Mouse (Mus musculus) liver, postnatal 0 days (tissue): ENCODE measurements around the gene Tax1bp1. TPM values are rescaled to one million over a fixed set of nuclear protein-coding genes. Genes with fewer than 3 reads are reported as not detected.

Experiments used
- ATAC-seq: fragments of 200-750 bp; cut with Nextera tagmentation; 2 replicates; pipeline ENCODE4 v1.8.0; 2017; ENCODE audit warnings: mild to moderate bottlenecking, moderate library complexity
- DNase-seq: peaks from one replicate; pipeline ENCODE4 v3.0.0-alpha.2; 2016
- H3K27ac ChIP-seq: fragments of 300-500 bp; sonication (generic); 2 replicates; pipeline ENCODE4 v1.5.1; 2014; ENCODE audit warnings: antibody characterized with exemption, moderate library complexity, mild to moderate bottlenecking, low read depth
- H3K27me3 ChIP-seq: fragments of 300-500 bp; sonication (generic); 2 replicates; pipeline ENCODE4 v1.6.1; 2014; ENCODE audit warnings: low read length, control low read depth, mixed read lengths; ENCODE audit not compliant: insufficient read depth
- H3K36me3 ChIP-seq: fragments of 300-500 bp; sonication (generic); replicated peaks from 2 replicates; pipeline ENCODE4 v1.6.1; 2014; ENCODE audit warnings: mild to moderate bottlenecking, control low read depth, low read length, moderate library complexity, mixed read lengths; ENCODE audit not compliant: insufficient read depth
- H3K4me1 ChIP-seq: fragments of 300-500 bp; sonication (generic); 2 replicates; pipeline ENCODE4 v1.6.1; 2014; ENCODE audit warnings: antibody characterized with exemption, mild to moderate bottlenecking, control low read depth; ENCODE audit not compliant: insufficient read depth
- H3K4me2 ChIP-seq: fragments of 300-500 bp; sonication (generic); 2 replicates; pipeline ENCODE4 v1.6.1; 2014; ENCODE audit warnings: low read depth, mild to moderate bottlenecking, low read length, moderate library complexity, mixed read lengths
- H3K4me3 ChIP-seq: fragments of 300-500 bp; sonication (generic); 2 replicates; pipeline ENCODE4 v1.5.1; 2014; ENCODE audit warnings: low read depth, low read length
- H3K9ac ChIP-seq: fragments of 300-500 bp; sonication (generic); replicated peaks from 2 replicates; pipeline ENCODE4 v1.6.1; 2014; ENCODE audit warnings: mild to moderate bottlenecking, moderate library complexity
- H3K9me3 ChIP-seq: fragments of 300-500 bp; sonication (generic); 2 replicates; pipeline ENCODE4 v1.6.1; 2016; ENCODE audit warnings: mild to moderate bottlenecking, control low read depth, low read length, mixed read lengths
- CTCF ChIP-seq: sonication (generic); IDR thresholded peaks from 2 replicates; pipeline ENCODE4 v1.5.1; 2016; ENCODE audit warnings: antibody characterized with exemption, low read depth
- EP300 ChIP-seq: IDR thresholded peaks from 2 replicates; pipeline ENCODE4 v1.6.1; 2016; ENCODE audit warnings: antibody characterized with exemption, low read depth, mild to moderate bottlenecking
- WGBS: fragments of 180-500 bp; shearing (Covaris S2); extraction: QIAGEN DNeasy Blood & Tissue Kit; methylation state at CpG from one replicate; pipeline ENCODE4 v1.1.7; 2014; ENCODE audit not compliant: insufficient replicate concordance; 5-methylcytosine and 5-hydroxymethylcytosine counted together
- polyA plus RNA-seq: library from polyadenylated mRNA; unstranded; fragments of >200 nt; fragmentation: Nextera tagmentation; extraction: Ambion mirVana; gene quantifications from 2 replicates; pipeline ENCODE4 v1.2.1, GENCODE M21; 2015

Tax1bp1 gene
- polyA plus RNA-seq, 1 experiment from 2014 or later, result 117 TPM

- Histone ChIP-seq H3K4me3 (no peak overlapping the region), H3K27ac (no peak overlapping the region), H3K36me3 (peaks cover 26% of the 10 kb centered on the region), H3K9me3 (no peaks in the 10 kb centered on the region), H3K9ac (no peak overlapping the region), H3K27me3 (no peaks in the 10 kb centered on the region), H3K4me2 (no peak overlapping the region), H3K4me1 (no peaks in the 10 kb centered on the region)
- DNase-seq, result no peak
- no peak for ATAC-seq
- TF ChIP-seq CTCF (no peak), EP300 (no peak)
- WGBS, result 65% methylated on average over 5 of the region's 5 CpGs
These were observed 59.6 kb downstream of the Tax1bp1 start for GRCm38 (mm10) chr6:52773132-52773531.

- no peaks in the 10 kb centered on the region for H3K27me3 ChIP-seq
- 79% methylated on average over 3 of the region's 3 CpGs for WGBS
- DNase-seq (no peak), ATAC-seq (no peak)
- no peak for TF ChIP-seq EP300
- TF ChIP-seq CTCF, result no peak
- H3K27ac ChIP-seq, result no peak overlapping the region
- no peaks in the 10 kb centered on the region for H3K4me1 ChIP-seq
- no peak overlapping the region for H3K4me3 ChIP-seq
- no peaks in the 10 kb centered on the region for H3K9me3 ChIP-seq
- no peak overlapping the region for H3K4me2 ChIP-seq
- peaks cover 9% of the 10 kb centered on the region for H3K36me3 ChIP-seq
- no peak overlapping the region for H3K9ac ChIP-seq
These were observed 61.8 kb downstream of the Tax1bp1 start for GRCm38 (mm10) chr6:52775350-52775749.

DNA sequence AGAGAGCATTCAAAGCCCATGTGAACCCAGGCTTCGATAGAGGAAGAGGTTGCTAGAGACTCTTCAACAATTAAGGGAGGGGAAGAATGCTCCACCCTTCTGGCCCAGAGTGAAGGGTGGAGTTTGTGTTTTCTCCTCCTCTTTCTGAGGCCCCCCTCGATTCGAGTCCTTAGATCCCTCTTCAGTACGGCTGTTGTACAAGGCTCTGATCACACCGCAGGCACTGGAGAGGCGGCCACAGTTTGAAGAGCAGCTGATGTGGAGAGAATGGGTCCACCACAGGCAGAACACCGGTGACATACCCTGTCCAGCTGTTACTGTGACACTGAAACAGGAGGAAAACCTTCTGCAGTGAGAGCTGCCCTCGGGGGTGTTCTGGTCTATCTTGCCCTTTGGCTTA is 62.4 kb downstream of the Tax1bp1 start:
- no peaks in the 10 kb centered on the region for H3K9me3 ChIP-seq
- H3K27ac ChIP-seq, result no peak overlapping the region
- no peak overlapping the region for H3K9ac ChIP-seq
- no peaks in the 10 kb centered on the region for H3K27me3 ChIP-seq
- no peak overlapping the region for H3K4me2 ChIP-seq
- no peaks in the 10 kb centered on the region for H3K4me1 ChIP-seq
- peaks cover 5% of the 10 kb centered on the region; the same call in 1 of the 2 replicates for H3K36me3 ChIP-seq
- H3K4me3 ChIP-seq, result no peak overlapping the region
- TF ChIP-seq EP300 (no peak), CTCF (no peak)
- WGBS, result 72% methylated on average over 8 of the region's 8 CpGs
- ATAC-seq (no peak), DNase-seq (no peak)

DNA sequence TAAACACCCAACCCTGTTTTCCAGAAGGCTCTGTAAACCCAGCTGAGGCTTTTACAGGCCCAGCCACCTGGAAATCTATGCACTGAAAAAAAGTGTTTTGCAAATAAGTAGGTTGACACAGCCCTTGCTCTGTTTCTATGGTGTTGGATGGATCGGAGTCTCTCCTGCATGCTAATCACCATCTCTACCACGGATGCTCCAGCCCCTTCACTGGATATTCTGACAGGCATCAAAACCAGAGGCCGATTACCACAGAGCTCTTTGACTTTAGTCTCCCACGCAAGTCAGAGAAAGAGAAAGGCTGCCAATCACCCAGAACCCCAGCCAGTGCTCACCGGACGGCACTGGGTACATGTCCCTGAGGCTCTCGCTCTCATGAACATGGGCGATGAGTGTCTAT is 63.5 kb downstream of the Tax1bp1 start:
- no peak overlapping the region for H3K4me2 ChIP-seq
- H3K4me1 ChIP-seq, result no peaks in the 10 kb centered on the region
- ATAC-seq, result no peak
- H3K27me3 ChIP-seq, result no peaks in the 10 kb centered on the region
- H3K4me3 ChIP-seq, result no peak overlapping the region
- H3K36me3 ChIP-seq, result no peaks in the 10 kb centered on the region
- no peak overlapping the region for H3K27ac ChIP-seq
- H3K9me3 ChIP-seq, result no peaks in the 10 kb centered on the region
- DNase-seq, result no peak
- WGBS, result 79% methylated on average over 8 of the region's 8 CpGs
- TF ChIP-seq CTCF (no peak), EP300 (no peak)
- H3K9ac ChIP-seq, result no peak overlapping the region

- H3K4me2 ChIP-seq, result no peak overlapping the region
- 81% methylated on average over 5 of the region's 5 CpGs for WGBS
- no peak overlapping the region for H3K27ac ChIP-seq
- H3K4me1 ChIP-seq, result no peaks in the 10 kb centered on the region
- DNase-seq (no peak), ATAC-seq (no peak)
- H3K36me3 ChIP-seq, result no peaks in the 10 kb centered on the region
- no peak overlapping the region for H3K9ac ChIP-seq
- H3K4me3 ChIP-seq, result no peak overlapping the region
- H3K9me3 ChIP-seq, result no peaks in the 10 kb centered on the region
- TF ChIP-seq EP300, result no peak
- no peak for TF ChIP-seq CTCF
- no peaks in the 10 kb centered on the region for H3K27me3 ChIP-seq
These were observed 65.0 kb downstream of the Tax1bp1 start for GRCm38 (mm10) chr6:52778523-52778922.

GRCm38 (mm10) chr6:52779546-52779945 is 66.0 kb downstream of the Tax1bp1 start:
- no peak for DNase-seq
- Histone ChIP-seq H3K4me2 (no peak overlapping the region), H3K27ac (no peak overlapping the region), H3K9me3 (no peaks in the 10 kb centered on the region), H3K9ac (no peak overlapping the region), H3K4me3 (no peak overlapping the region), H3K36me3 (no peaks in the 10 kb centered on the region), H3K4me1 (no peaks in the 10 kb centered on the region), H3K27me3 (no peaks in the 10 kb centered on the region)
- WGBS, result 81% methylated on average over 5 of the region's 5 CpGs
- no peak for TF ChIP-seq CTCF
- ATAC-seq, result no peak

DNA sequence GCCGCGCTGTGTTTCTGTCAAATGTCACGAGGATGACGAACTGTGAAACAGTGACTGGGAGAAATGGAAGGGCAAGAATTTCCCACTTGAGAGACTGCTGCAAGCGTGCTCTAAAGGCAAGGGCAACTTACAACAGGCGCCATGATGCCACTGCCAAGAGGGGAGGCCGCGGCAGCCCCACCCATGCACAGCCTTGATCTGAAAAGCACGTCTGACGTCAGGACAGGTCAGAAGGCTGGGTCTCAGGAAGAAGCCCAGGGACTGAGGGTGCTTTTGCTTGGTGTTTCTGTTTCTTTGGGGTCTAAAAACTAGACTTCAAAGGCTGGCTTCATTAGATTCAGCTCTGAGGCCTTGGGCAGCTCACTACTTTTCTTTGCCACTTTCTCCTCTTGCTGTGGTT is 76.8 kb downstream of the Tax1bp1 start:
- no peak for ATAC-seq
- WGBS, result 78% methylated on average over 10 of the region's 10 CpGs
- DNase-seq, result no peak
- no peak overlapping the region for H3K9ac ChIP-seq
- no peaks in the 10 kb centered on the region for H3K9me3 ChIP-seq
- no peaks in the 10 kb centered on the region for H3K27me3 ChIP-seq
- H3K36me3 ChIP-seq, result no peaks in the 10 kb centered on the region
- TF ChIP-seq EP300 (no peak), CTCF (no peak)
- no peak overlapping the region for H3K4me3 ChIP-seq
- no peaks in the 10 kb centered on the region for H3K4me1 ChIP-seq
- H3K27ac ChIP-seq, result no peak overlapping the region
- no peak overlapping the region for H3K4me2 ChIP-seq
